Mouse (Mus musculus) MEL (cell line): ENCODE results near the gene Bptf. TPM values are rescaled to one million over a fixed set of nuclear protein-coding genes. Genes with fewer than 3 reads are reported as not detected.
"Not testable (repeated sequence)": the region's sequence is repeated elsewhere in the genome, so short reads cannot be mapped to it uniquely, and the experiment has no call there.

Experiments used
- DNase-seq: peaks from one replicate; pipeline ENCODE4 v3.0.0; 2011; ENCODE audit warnings: low read depth, low spot score
- H3K27ac ChIP-seq: 2 replicates; pipeline ENCODE4 v1.5.1; 2012; ENCODE audit warnings: low read depth, mild to moderate bottlenecking, control low read depth, low read length, moderate library complexity; ENCODE audit not compliant: control insufficient read depth
- H3K27me3 ChIP-seq, 2 experiments: fragments of 150-350 bp in 1 of 2; sonication (generic) in 1 of 2; 2 replicates each; pipeline ENCODE4 v1.6.1; 2012; ENCODE audit warnings: low read length in 2 of 2, mild to moderate bottlenecking in 2 of 2, improper control_type of control experiment in 1 of 2, moderate library complexity in 1 of 2; ENCODE audit not compliant: insufficient read depth in 2 of 2, control insufficient read depth in 1 of 2
- H3K36me3 ChIP-seq, 2 experiments: 2 replicates each; pipeline ENCODE4 v1.6.1; 2012 to 2014; ENCODE audit warnings: low read length in 2 of 2, improper control_type of control experiment in 1 of 2, inconsistent platforms in 1 of 2, mild to moderate bottlenecking in 1 of 2; ENCODE audit not compliant: insufficient read depth in 2 of 2, control insufficient read depth in 1 of 2
- H3K4me1 ChIP-seq, 2 experiments: fragments of 150-350 bp in 1 of 2; sonication (generic) in 1 of 2; 2 replicates each; pipeline ENCODE4 v1.6.1; 2012; ENCODE audit warnings: low read length in 2 of 2, improper control_type of control experiment in 1 of 2, mild to moderate bottlenecking in 1 of 2; ENCODE audit not compliant: insufficient read depth in 2 of 2, control insufficient read depth in 1 of 2
- H3K4me3 ChIP-seq, 2 experiments: fragments of 150-350 bp in 1 of 2; sonication (generic) in 1 of 2; 2 replicates each; pipeline ENCODE4 v1.5.1; 2012; ENCODE audit warnings: low read depth in 2 of 2, low read length in 2 of 2, mild to moderate bottlenecking in 2 of 2, moderate library complexity in 2 of 2, control low read depth in 1 of 2, improper control_type of control experiment in 1 of 2; ENCODE audit not compliant: control insufficient read depth in 1 of 2, insufficient read depth in 1 of 2
- H3K79me2 ChIP-seq: 2 replicates; pipeline ENCODE4 v1.6.1; 2012; ENCODE audit warnings: mild to moderate bottlenecking, low read length, moderate library complexity; ENCODE audit not compliant: control insufficient read depth, poor library complexity, insufficient read depth
- H3K9ac ChIP-seq: 2 replicates; pipeline ENCODE4 v1.6.1; 2012; ENCODE audit warnings: low read depth, mild to moderate bottlenecking, control low read depth, low read length, moderate library complexity; ENCODE audit not compliant: control insufficient read depth, poor library complexity, severe bottlenecking
- H3K9me3 ChIP-seq: fragments of 150-350 bp; sonication (generic); replicated peaks from 2 replicates; pipeline ENCODE4 v1.6.1; 2012; ENCODE audit warnings: mild to moderate bottlenecking, low read length, improper control_type of control experiment, moderate library complexity; ENCODE audit not compliant: insufficient read depth
- ZNF384 ChIP-seq: IDR thresholded peaks from 2 replicates; pipeline ENCODE4 v1.6.1; 2012; ENCODE audit warnings: low read depth, mild to moderate bottlenecking, inconsistent platforms, low read length, improper control_type of control experiment
- polyA plus RNA-seq, 2 experiments: library from polyadenylated mRNA; stranded (reverse) in 1 of 2; unstranded in 1 of 2; fragments of >175 nt in 1 of 2; fragments of >200 nt in 1 of 2; gene quantifications; 2 replicates each; pipeline versions ENCODE4 v1.2.1 to v1.2.4; 2012; ENCODE audit warnings: low replicate concordance in 2 of 2, low read depth in 1 of 2; ENCODE audit not compliant: insufficient read length in 2 of 2, insufficient read depth in 1 of 2, missing spikeins in 1 of 2
- total RNA-seq: library from RNA; depleted of rRNA; stranded (reverse); fragments of 300-350 nt; gene quantifications from 2 replicates; pipeline ENCODE4 v1.2.3, GENCODE M21; 2012; rRNA removed

Gene Bptf
- total and polyA plus RNA-seq, 3 experiments = 27.5 to 55.4 (median 52.7) TPM

GRCm38 (mm10) chr11:106985979-106986604 lies 145.8 kb downstream of the Bptf start:
- not testable (repeated sequence) for H3K27me3 ChIP-seq, H3K9me3 ChIP-seq, H3K9ac ChIP-seq, H3K79me2 ChIP-seq, H3K27ac ChIP-seq, H3K4me1 ChIP-seq
- DNase-seq = peak; percentile 40
- peaks cover 8 to 20% of the 10 kb centered on the region in 2 experiments; a peak in 3 of 4 replicates for H3K36me3 ChIP-seq
- TF ChIP-seq ZNF384 = peak; percentile 57; the same call in 1 of the 2 replicates
- TF ChIP-seq, all 39 proteins: peak for 1; not testable (repeated sequence) for 38
- not testable (repeated sequence) for H3K4me3 ChIP-seq

Other genes with a start within 250 kb of the Bptf start
- 17.5 and 18.2 TPM in 2 replicates for gene Smurf2, start 211.4 kb downstream of the Bptf start, total RNA-seq
- 10 to 100 TPM; 15.5 to 67.0 TPM for gene Smurf2, start 211.4 kb downstream of the Bptf start, polyA plus RNA-seq
- gene Kpna2, start 132.6 kb downstream of the Bptf start, total RNA-seq = 216 and 275 TPM in 2 replicates
- 10 to 100 TPM in 1 of 2 experiments, not detected in 1; 13.2 TPM for gene Kpna2, start 132.6 kb downstream of the Bptf start, polyA plus RNA-seq
- 0.42 and 0.88 TPM in 2 replicates for gene 1810010H24Rik, start 106.4 kb downstream of the Bptf start, total RNA-seq
- gene 1810010H24Rik, start 106.4 kb downstream of the Bptf start, polyA plus RNA-seq = 1 to 10 TPM in 1 of 2 experiments, not detected in 1; 2.5 TPM
- 98.9 and 110 TPM in 2 replicates for gene Nol11, start 57.3 kb upstream of the Bptf start, total RNA-seq
- gene Nol11, start 57.3 kb upstream of the Bptf start, polyA plus RNA-seq = 10 to 100 TPM; 58.5 to 93.8 TPM